Mouse (Mus musculus) lung, postnatal 14 days (tissue): ENCODE results near the gene Baat.
"Not testable (repeated sequence)": the region's sequence is repeated elsewhere in the genome, so short reads cannot be mapped to it uniquely, and the experiment has no call there.

Experiments used
- DNase-seq: peaks from one replicate; pipeline ENCODE4 v3.0.0; 2021

Gene Baat

DNA sequence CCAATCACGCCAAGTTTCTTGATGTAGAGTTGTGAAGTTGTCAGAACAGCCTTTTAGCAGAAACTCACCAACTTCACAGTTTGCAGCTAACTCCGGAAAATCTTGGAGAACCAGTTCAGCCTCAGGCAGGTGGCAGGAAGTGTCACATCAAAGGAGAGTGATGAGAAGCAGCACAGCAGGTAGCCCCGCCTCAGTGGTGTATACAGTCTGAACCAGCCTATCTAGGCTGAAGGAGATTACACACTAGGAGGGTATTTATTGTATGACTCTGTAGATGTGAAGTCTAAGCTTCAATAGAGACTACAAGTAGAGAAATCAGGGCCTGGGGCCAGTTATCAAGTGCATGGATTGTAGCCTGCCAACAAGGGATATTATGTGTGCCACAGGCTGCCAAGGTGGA lies 25.5 kb downstream of the Baat start:
- no peak for DNase-seq

DNA sequence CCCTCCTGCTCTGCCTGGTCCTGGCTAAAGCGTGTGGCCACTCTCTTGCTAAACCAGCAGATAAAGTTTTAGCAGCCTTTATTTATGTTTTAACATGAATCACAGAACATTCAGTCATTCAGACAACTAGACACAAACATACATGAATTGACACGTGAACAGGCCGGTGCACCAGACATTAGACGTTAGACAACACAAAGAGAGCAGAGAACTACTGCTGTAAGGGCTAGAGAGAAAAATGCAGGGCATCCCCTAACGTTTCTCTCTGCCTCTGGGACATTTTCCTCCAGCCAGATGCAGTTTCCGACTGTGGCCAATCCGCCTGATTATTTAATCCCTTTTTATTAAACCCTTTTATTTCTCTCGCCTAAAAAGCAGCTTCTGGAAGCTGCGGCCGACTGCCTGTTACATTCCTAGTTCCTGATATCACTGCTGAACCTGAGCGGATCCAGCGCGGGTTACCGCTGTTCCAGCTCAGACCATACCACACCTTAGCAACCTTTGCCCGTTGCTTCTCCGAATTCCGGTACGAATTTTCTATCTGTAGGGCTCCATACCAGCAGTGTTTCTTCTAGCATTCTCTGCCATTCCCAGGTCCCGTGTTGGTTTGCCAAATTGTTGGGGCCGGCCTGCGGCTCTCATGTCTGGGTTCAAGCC lies 26.1 kb downstream of the Baat start:
- no peak for DNase-seq

GRCm38 (mm10) chr4:49479035-49479434 lies 27.3 kb downstream of the Baat start:
- not testable (repeated sequence) for DNase-seq

- DNase-seq, result peak; percentile 17
Measured at GRCm38 (mm10) chr4:49478118-49478877, 28.1 kb downstream of the Baat start.

GRCm38 (mm10) chr4:49474583-49474982 lies 31.8 kb downstream of the Baat start:
- no peak for DNase-seq

GRCm38 (mm10) chr4:49473435-49474100 lies 32.8 kb downstream of the Baat start, which contains the start of gene Acnat1:
Acnat1 (minus strand) TSS chr4:49473912.
- DNase-seq, result no peak

DNA sequence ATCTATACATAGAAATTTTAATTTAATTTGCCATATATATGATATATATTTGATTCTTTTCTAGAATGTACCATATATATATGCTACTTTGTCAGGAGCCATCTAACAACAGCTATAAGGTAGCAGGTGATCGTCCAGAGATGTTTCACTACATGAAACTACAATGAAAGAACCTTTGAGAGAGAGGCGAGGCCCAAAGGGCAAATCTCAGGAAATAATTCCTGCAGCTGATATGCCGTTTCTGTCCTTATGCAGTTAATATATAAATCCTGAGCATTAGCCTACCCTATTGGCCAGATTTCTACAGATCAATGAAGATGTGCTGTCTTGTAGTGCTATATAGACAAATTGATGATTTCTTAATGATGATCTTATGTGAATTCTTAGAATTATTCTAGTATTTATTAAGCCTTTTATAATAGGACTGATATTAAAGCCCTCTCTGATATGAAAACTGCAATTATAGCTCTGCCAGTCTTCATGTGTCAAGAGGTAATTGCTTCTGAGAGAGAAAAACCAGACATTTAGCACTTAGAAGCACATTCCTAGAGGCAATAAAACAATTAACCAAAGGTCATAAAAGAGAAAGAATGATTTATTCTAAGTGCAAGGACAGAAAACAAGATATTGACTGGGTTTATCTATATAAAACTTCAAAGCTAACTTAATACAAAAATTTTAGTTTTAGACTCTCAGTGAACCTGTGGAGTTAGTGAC lies 36.8 kb downstream of the Baat start:
- DNase-seq, result no peak

DNA sequence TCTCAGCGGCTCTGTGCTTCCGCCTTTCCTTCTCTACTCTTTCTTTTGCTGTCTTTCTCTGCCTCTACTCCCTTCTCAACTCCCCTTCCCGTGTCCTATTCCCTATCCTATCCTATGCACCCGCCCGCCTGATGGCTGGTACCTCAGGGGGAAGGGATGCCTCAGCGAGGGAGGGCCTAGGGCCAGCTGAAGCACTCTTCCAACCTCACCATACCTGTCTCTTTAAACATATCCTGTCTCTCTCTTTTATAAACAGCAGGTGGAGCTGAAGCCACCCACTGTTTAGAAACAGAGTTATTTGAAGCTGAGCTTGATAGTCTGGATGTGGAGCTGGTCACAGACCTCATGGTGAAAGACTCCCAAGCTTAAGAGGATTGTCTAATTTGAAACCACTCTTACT lies 39.0 kb downstream of the Baat start:
- DNase-seq, result no peak

- no peak for DNase-seq
Measured at GRCm38 (mm10) chr4:49456171-49456570, 50.2 kb downstream of the Baat start.

GRCm38 (mm10) chr4:49451848-49452551 lies 54.4 kb downstream of the Baat start:
- no peak for DNase-seq

DNA sequence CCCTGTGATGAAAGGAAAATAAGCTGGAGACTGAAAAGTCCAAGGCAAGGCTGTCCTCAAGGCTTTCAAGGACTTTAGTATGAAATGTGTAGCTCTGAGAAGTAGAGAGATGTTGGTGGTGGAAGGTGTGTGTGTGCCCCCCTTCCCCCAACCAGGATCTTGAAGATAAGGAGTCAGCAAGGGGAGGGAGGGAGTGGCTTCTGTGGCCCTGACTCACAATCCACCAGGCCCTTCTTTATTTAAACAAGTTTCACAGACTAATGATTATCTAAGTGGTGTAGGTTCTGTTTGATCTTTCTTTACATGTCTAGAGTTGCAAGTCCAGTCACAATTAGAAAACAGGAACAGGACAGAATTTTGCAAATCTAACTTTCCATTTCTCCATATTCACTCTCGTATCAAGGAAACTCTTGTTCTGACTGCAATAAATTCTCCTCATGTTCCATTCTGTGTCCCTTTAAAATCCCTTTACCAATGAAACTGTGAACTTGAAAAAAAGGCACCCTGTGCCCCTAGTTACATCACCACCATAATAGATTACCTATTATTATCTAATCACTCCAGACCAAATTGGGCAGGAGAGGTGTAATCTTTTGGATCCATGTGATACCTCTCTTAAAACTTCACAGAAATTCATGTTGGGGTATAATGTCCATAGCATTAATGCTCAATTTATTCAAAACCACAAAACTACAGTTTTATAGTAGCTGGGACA lies 55.1 kb downstream of the Baat start:
- DNase-seq, result not testable (repeated sequence)
